Mouse (Mus musculus) cerebellum, adult (tissue): ENCODE results near the gene Nos2.

Experiments
- ATAC-seq: cut with Nextera tagmentation; 2 replicates; pipeline ENCODE4 v1.9.2; 2017; ENCODE audit warnings: mild to moderate bottlenecking, moderate library complexity, mixed read lengths; ENCODE audit not compliant: insufficient number of reproducible peaks, low FRiP score, low TSS enrichment

Gene Nos2

DNA sequence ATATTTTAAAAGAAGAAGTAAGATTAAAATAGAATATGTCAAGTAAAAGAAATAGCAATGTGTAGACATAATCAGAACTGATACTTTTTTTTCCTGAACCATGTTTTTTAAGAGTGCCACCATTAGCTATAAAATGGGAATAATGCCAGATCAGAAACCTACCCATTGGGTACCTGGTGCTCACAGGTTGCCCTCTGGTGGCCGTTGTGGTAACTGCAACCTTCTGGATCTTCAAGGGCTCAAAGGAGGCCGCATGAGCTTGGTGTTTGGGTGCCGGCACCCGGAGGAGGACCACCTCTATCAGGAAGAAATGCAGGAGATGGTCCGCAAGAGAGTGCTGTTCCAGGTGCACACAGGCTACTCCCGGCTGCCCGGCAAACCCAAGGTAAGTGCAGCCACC is 35.7 kb downstream of the Nos2 start:
- ATAC-seq, result 0 out of 2 replicates have a peak, but pooled peaks have one; percentile 31

DNA sequence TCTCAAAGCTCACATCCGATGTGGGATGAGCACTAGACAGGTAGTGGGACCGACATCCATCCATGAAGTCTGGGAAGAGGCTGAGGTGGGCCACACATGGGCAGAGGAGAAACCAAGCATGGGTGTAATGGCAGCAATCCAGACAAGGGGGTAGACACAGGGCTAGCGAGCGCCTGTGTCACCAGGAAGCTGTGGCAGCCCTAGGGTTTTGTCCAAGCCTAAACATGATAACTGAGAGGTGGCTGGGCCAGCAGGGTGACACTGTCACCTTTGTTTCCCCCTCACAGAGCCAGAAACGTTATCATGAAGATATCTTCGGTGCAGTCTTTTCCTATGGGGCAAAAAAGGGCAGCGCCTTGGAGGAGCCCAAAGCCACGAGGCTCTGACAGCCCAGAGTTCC is 38.8 kb downstream of the Nos2 start:
- no peak for ATAC-seq

GRCm38 (mm10) chr11:78959841-78960520 is 39.4 kb downstream of the Nos2 start:
- ATAC-seq, result no peak

DNA sequence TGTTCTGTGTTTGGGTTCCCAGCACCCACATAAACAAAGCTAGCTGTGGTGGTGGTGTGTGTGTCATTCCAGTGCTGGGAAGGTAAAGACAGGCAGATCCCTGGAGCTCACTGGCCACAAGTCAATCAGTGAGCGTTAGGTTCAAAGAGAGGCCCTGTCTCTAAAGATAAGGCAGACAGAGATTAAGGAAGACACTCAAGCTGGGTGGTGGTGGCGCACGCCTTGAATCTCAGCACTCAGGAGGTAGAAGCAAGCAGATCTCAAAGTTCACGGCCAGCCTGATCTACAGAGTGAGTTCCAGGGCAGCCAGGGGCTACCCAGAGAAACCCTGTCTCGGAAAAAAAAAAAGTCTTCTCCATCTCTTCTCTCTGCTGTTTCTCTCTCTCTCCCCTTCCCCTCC is 40.6 kb downstream of the Nos2 start:
- ATAC-seq, result no peak

DNA sequence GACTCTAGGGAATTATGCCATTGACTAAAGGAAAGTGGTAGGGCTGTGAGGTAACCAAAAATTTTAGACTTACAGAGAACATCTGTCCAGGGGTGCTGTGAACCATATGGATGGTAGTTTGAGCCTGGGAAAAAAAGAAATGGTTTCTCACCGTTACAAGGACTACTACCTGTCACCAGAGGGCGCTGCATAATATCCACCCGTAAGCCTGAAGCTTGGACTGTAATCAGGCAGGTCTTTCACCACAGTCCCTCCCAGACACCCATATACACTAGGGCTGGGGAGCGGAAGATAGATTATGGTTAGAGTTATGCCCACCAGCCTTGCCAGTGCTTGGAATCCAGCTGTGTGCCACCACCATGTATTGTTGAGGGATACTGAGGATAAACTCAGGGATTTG is 46.8 kb downstream of the Nos2 start:
- ATAC-seq, result no peak

DNA sequence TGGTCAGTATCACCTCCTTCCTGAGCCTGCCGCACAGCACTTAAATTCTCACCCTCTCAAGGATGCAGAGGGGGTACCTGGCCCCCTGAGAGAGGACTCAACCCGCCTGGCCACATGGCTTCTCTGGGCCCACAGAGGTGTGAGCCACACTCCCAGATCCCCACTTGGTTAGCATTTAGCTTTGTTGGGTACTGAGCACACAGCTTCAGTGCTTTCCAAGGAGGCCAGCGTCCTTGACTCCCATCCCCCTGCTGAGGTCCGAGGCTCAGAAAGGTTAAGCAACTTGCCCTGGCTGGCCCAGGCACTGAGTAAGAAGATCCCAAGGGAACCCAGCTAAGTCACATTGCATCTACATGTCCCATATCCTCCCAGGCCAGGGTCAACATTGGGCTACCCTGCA is 47.5 kb downstream of the Nos2 start:
- no peak for ATAC-seq

- no peak for ATAC-seq
Measured at GRCm38 (mm10) chr11:78971096-78971495, 50.5 kb downstream of the Nos2 start.

DNA sequence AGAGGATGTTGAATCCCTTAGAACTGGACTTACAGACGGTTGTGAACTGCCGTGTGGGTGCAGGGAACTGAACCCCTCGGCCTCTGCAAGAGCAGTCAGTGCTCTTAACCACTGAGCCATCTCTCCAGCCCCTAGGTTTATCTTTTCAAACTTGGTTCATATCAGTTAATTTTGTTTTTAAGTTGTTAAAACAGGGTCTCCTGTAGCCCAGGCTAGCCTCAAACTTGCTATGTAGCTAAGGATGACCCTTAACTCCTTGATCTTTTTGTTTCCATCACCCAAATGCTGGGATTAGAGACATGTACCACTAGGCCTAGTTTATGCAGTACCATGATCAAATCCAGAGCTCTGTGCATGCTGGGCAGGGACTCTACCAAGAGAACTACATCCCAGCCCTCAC is 51.2 kb downstream of the Nos2 start:
- ATAC-seq, result no peak

DNA sequence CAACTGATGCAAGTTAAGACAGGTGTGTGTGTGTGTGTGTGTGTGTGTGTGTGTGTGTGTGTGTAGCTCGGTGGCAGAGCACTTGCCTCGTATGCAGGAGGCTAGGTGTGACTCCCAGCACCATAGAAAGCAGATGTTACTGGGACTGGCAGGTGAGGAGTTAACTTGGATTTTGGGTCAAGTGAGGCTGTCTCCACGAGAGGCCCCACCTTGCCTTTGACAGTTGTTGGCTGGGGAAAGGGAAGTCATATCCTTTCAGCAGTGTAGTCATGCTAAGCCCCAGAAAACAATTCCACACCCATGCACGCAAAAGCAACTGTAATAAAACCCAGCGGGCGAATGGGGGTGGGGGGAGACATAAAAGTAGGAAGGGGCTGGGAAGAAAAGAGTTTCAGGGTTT is 51.7 kb downstream of the Nos2 start:
- ATAC-seq, result no peak

DNA sequence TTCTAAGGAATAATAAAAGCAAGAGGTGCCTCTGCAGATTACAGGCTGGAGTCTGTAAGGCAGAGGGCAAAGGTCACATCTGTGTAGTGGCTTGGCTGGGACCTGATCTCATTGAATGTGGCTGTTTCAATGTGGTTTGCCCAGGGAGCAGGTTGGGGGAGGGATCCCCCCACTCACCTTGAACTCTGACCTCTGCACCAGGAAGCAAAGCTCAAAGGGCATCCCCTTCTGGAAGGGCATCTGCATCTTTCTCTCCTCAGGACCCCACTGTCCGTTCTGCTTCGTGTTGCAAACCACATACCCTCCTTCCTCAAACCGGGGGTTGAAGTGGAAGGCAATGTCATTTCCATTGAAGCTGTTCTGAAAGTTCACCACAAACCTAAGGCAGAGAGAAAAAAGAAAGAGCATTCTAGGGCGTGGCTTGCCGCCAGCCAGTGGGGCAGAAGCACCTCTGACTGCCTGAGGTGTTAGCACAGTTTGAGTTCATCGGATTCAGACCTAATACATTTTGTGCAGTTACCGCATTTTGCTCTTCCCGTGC is 52.3 kb downstream of the Nos2 start:
- ATAC-seq, result no peak

DNA sequence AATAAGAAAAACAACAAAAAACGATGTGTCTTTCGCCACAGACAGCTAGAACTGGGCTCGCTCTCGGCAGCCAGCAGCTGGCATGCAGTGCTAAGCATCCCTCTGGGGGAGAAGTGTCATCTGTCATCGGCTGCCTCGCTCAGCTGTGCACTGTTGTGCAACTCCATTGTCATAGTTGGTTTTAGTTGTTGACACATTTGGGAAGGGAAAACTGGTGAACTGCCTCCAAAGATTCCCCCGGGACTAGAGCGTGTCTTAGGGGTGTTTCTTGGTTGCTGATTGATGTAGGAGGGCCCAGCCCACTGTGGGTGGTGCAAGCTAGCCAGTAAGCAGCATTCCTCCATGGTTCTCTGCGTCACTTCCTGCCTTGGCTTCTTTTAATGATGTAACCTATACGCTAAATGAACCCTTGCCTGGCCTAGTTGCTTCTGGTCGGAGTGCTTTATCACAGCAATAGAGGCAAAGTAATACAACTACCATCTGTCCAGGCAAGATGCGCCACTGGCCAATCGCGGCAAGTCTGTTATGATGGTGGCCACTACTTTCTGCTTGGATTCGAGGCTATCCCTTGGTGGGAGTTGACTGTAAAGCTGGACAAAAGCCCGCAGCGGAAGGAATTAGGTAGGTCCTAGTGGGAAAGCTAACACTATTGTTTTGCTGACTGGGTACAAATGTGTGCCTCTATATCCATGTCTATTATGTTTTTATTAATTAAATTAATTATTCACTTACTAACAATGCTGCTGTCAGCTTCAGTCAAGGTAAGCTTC is 53.0 kb downstream of the Nos2 start:
- ATAC-seq, result no peak

GRCm38 (mm10) chr11:78976731-78977510 is 56.3 kb downstream of the Nos2 start:
- ATAC-seq, result no peak

- no peak for ATAC-seq
Measured at GRCm38 (mm10) chr11:78978176-78979019, 57.8 kb downstream of the Nos2 start.

GRCm38 (mm10) chr11:78980083-78980634 is 59.6 kb downstream of the Nos2 start:
- no peak for ATAC-seq

GRCm38 (mm10) chr11:78982042-78982441 is 61.5 kb downstream of the Nos2 start:
- ATAC-seq, result no peak

GRCm38 (mm10) chr11:78982513-78983291 is 62.1 kb downstream of the Nos2 start:
- no peak for ATAC-seq

DNA sequence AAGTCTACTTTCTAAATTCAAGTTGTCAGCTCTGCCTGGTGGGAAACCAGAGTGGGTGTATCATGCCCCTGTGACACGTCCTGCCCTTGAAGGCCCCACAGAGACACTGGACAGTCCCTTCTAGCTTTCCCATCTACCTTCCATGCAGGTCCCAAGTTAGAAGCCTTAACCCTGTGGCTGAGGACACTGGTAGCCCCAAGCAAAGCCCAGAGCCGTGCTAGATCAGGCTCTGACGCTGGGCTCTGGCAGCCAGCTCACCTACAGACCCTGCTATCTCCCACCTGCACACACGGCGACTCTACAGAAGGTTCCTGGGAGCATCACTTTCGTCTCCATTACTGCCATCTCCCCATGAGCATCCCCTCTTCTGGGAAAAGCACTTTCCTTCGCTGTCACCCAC is 63.0 kb downstream of the Nos2 start:
- no peak for ATAC-seq

GRCm38 (mm10) chr11:78984483-78985177 is 64.0 kb downstream of the Nos2 start, which contains the start of gene Lgals9:
TSS of gene Lgals9 (minus strand) at chr11:78984946.
- ATAC-seq, result no peak
